Comparison of ENCODE assay signal across 8 mouse cellular contexts in the genomic region with DNA sequence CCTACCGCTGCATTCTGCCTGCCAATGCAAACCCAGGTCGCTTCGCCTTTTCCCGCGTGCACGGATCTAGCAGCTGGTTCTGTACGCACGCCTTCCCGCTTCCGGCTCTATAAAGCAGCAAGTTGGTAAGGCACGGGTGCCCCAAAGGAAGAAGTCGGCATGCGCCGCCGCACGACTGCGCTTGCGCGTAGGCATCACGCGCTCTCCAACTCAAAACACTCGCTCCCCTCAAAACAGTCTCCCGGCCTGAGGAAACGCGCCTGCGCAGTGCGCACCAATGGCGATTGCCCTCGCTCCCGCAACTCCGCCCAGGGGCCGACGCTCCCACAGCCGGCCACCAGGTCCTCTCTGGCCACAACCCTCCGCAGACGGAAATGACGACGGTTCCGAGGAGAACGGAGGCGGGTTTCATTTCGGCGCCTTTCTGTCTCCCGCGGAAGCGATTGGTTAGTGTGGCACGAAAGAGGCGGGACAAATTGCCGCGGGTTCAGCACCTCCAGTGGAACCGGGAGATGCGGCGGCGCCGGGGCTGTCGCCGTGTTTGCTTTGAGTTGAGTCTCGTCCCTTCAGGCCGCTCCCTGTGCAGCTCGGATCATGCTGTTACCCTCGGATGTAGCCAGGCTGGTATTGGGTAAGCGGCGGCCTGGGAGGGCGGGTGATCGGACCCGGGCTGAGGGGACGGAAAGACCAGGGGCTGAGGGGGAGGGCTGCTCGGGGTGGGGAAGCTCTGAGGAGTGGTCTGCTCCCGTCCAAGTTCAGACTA. TPM values are rescaled to one million over a fixed set of nuclear protein-coding genes. Genes with fewer than 3 reads are reported as not detected.
DNase-seq lines count a peak whose midpoint lies in the region; ATAC-seq and TF ChIP-seq lines count a peak whose summit lies in the region.

TSS of gene Atm (minus strand) at position 183 of the 763 bp plus-strand sequence.
TSS of gene Npat (plus strand) at position 490 of the 763 bp plus-strand sequence.

- peak within 1 kb of the TSS; percentile 95 for H3K4me3 ChIP-seq in ES-Bruce4 (ENCODE audit: low read depth, low read length)
- peak within 1 kb of the TSS; percentile 93 for H3K4me3 ChIP-seq in forebrain, embryonic 13.5 days
- peak within 1 kb of the TSS; percentile 89 for H3K4me3 ChIP-seq in liver, postnatal 0 days (ENCODE audit: low read depth, low read length)
- peak within 1 kb of the TSS; percentile 82 for H3K4me3 ChIP-seq in neural tube, embryonic 14.5 days (ENCODE audit: low read depth, low read length)

- TF ChIP-seq POLR2A in ES-Bruce4 (IDR thresholded peaks at IDR 0.05; ENCODE audit: insufficient read depth, low read length): peak; percentile 76

- DNase-seq in heart, postnatal 10 days: peak; percentile 100
- peak; percentile 99 for DNase-seq in large intestine, adult 2 months (ENCODE audit: low read depth, low spot score)
- peak; percentile 100 for DNase-seq in liver, postnatal 0 days
- DNase-seq in testis, postnatal 10 days (ENCODE audit: low spot score): peak; percentile 99

- peaks cover 3% of the 10 kb centered on the region; the same call in 1 of the 2 replicates for H3K36me3 ChIP-seq in ES-Bruce4 (ENCODE audit: control insufficient read depth, insufficient read depth, low read length, poor library complexity, severe bottlenecking)
- 0 out of 2 replicates have a peak, but pooled peaks cover 5% of the 10 kb centered on the region for H3K36me3 ChIP-seq in forebrain, embryonic 13.5 days (ENCODE audit: poor library complexity, severe bottlenecking)
- H3K36me3 ChIP-seq in liver, postnatal 0 days (replicated peaks; ENCODE audit: insufficient read depth, low read length): peaks cover 7% of the 10 kb centered on the region; the same call in 1 of the 2 replicates
- peaks cover 2% of the 10 kb centered on the region; the same call in 1 of the 2 replicates for H3K36me3 ChIP-seq in neural tube, embryonic 14.5 days (ENCODE audit: control insufficient read depth, insufficient read depth, low read length)

- no peaks in the 10 kb centered on the region for H3K27me3 ChIP-seq in ES-Bruce4 (ENCODE audit: control insufficient read depth, insufficient read depth, low read length, poor library complexity, severe bottlenecking)
- H3K27me3 ChIP-seq in forebrain, embryonic 13.5 days: no peaks in the 10 kb centered on the region
- H3K27me3 ChIP-seq in liver, postnatal 0 days (ENCODE audit: insufficient read depth, low read length): no peaks in the 10 kb centered on the region
- no peaks in the 10 kb centered on the region for H3K27me3 ChIP-seq in neural tube, embryonic 14.5 days (ENCODE audit: control insufficient read depth, insufficient read depth, low read length)

- no peaks in the 10 kb centered on the region for H3K4me1 ChIP-seq in ES-Bruce4 (ENCODE audit: control insufficient read depth, insufficient read depth, low read length)
- peaks cover 32% of the 10 kb centered on the region for H3K4me1 ChIP-seq in forebrain, embryonic 13.5 days
- H3K4me1 ChIP-seq in liver, postnatal 0 days (ENCODE audit: insufficient read depth): peaks cover 11% of the 10 kb centered on the region
- peaks cover 13% of the 10 kb centered on the region for H3K4me1 ChIP-seq in neural tube, embryonic 14.5 days (ENCODE audit: control insufficient read depth, insufficient read depth, low read length)

- H3K9me3 ChIP-seq in ES-Bruce4 (replicated peaks; ENCODE audit: control insufficient read depth, insufficient read depth, low read length, poor library complexity, severe bottlenecking): no peaks in the 10 kb centered on the region
- no peaks in the 10 kb centered on the region for H3K9me3 ChIP-seq in forebrain, embryonic 13.5 days (replicated peaks)
- H3K9me3 ChIP-seq in liver, postnatal 0 days (ENCODE audit: low read length): no peaks in the 10 kb centered on the region
- H3K9me3 ChIP-seq in neural tube, embryonic 14.5 days (ENCODE audit: control insufficient read depth, low read length): no peaks in the 10 kb centered on the region

- intact Hi-C loops in heart, postnatal 10 days (cut with DNase I): no loop called here

- ATAC-seq in cerebellum, adult (ENCODE audit: insufficient number of reproducible peaks, low FRiP score, low TSS enrichment): peak; percentile 99
- peak; percentile 99 for ATAC-seq in forebrain, embryonic 13.5 days
- peak; percentile 99 for ATAC-seq in liver, postnatal 0 days
- peak; percentile 99 for ATAC-seq in neural tube, embryonic 14.5 days (ENCODE audit: low read depth)

- WGBS in forebrain, embryonic 13.5 days: under 1% methylated on average over 69 of the region's 69 CpGs
- under 1% methylated on average over 69 of the region's 69 CpGs for WGBS in large intestine, adult 2 months
- under 1% methylated on average over 69 of the region's 69 CpGs for WGBS in liver, postnatal 0 days (ENCODE audit: insufficient replicate concordance)
- WGBS in neural tube, embryonic 14.5 days: 0% methylated on average over 69 of the region's 69 CpGs

- TF ChIP-seq EP300 in ES-Bruce4 (IDR thresholded peaks at IDR 0.05; ENCODE audit: insufficient read depth, low read depth, low read length): 0 out of 2 replicates have a peak, but pooled peaks have one; percentile 37
- TF ChIP-seq EP300 in liver, postnatal 0 days (IDR thresholded peaks at IDR 0.05; ENCODE audit: low read depth): no peak

- peak within 1 kb of the TSS; percentile 79 for H3K9ac ChIP-seq in ES-Bruce4 (ENCODE audit: low read depth, poor library complexity, severe bottlenecking)
- peak within 1 kb of the TSS; percentile 94 for H3K9ac ChIP-seq in forebrain, embryonic 13.5 days
- H3K9ac ChIP-seq in liver, postnatal 0 days (replicated peaks): peak within 1 kb of the TSS; percentile 93
- peak within 1 kb of the TSS; percentile 78 for H3K9ac ChIP-seq in neural tube, embryonic 14.5 days (replicated peaks; ENCODE audit: low read depth, low read length)

- peak within 1 kb of the TSS; percentile 95 for H3K4me2 ChIP-seq in forebrain, embryonic 13.5 days
- peak within 1 kb of the TSS; percentile 99 for H3K4me2 ChIP-seq in liver, postnatal 0 days (ENCODE audit: low read depth, low read length)
- H3K4me2 ChIP-seq in neural tube, embryonic 14.5 days (ENCODE audit: low read depth, low read length): peak within 1 kb of the TSS; percentile 93

- H3K27ac ChIP-seq in ES-Bruce4 (ENCODE audit: insufficient read depth, low read length): peak within 1 kb of the TSS; percentile 54
- H3K27ac ChIP-seq in forebrain, embryonic 13.5 days: peak within 1 kb of the TSS; percentile 92
- peak within 1 kb of the TSS; percentile 94 for H3K27ac ChIP-seq in liver, postnatal 0 days (ENCODE audit: low read depth)
- peak within 1 kb of the TSS; percentile 90 for H3K27ac ChIP-seq in neural tube, embryonic 14.5 days (ENCODE audit: low read depth, low read length)

- TF ChIP-seq CTCF in ES-Bruce4 (IDR thresholded peaks at IDR 0.05; ENCODE audit: low read depth, low read length): no peak
- TF ChIP-seq CTCF in liver, postnatal 0 days (IDR thresholded peaks at IDR 0.05; ENCODE audit: low read depth): peak; percentile 46

RNA-seq across cellular contexts. Expression of gene Atm, which starts in this region (rescaled TPM):
- polyA plus RNA-seq in ES-Bruce4 (2011; ENCODE audit: insufficient read depth, insufficient read length, low read depth, missing spikeins): 43.5 and 43.9 TPM in 2 replicates
- polyA plus RNA-seq in forebrain, embryonic 13.5 days (2015; fragmentation: Nextera tagmentation; extraction: Ambion mirVana): 16.1 and 19.5 TPM in 2 replicates
- total RNA-seq in heart, postnatal 10 days (2021): 10 to 100 TPM in 1 of 2 experiments, 1 to 10 TPM in 1; 10.0 to 13.2 TPM
- 0.84 and 1.9 TPM in 2 replicates for polyA plus RNA-seq in large intestine, adult 2 months (2012; rRNA removed)
- polyA plus RNA-seq in liver, postnatal 0 days (2015; fragmentation: Nextera tagmentation; extraction: Ambion mirVana): 1.3 and 2.4 TPM in 2 replicates
- polyA plus RNA-seq in neural tube, embryonic 14.5 days (2014; fragmentation: Nextera tagmentation; extraction: Ambion mirVana): 11.9 and 14.1 TPM in 2 replicates

RNA-seq across cellular contexts. Expression of gene Npat, which starts in this region (rescaled TPM):
- 41.5 and 44.5 TPM in 2 replicates for polyA plus RNA-seq in ES-Bruce4 (2011; ENCODE audit: insufficient read depth, insufficient read length, low read depth, missing spikeins)
- polyA plus RNA-seq in forebrain, embryonic 13.5 days (2015; fragmentation: Nextera tagmentation; extraction: Ambion mirVana): 13.6 and 16.7 TPM in 2 replicates
- total RNA-seq in heart, postnatal 10 days (2021): 10 to 100 TPM; 11.1 to 12.0 TPM
- polyA plus RNA-seq in large intestine, adult 2 months (2012; rRNA removed): 1.1 and 2.6 TPM in 2 replicates
- polyA plus RNA-seq in liver, postnatal 0 days (2015; fragmentation: Nextera tagmentation; extraction: Ambion mirVana): 3.3 and 3.9 TPM in 2 replicates
- polyA plus RNA-seq in neural tube, embryonic 14.5 days (2014; fragmentation: Nextera tagmentation; extraction: Ambion mirVana): 13.7 and 14.5 TPM in 2 replicates

Comparison
In these comparisons a context has a peak if more than half of its experiments do, and no peak if none do; other contexts are left out.
1. Peak in every context shown above with its lines: DNase-seq, ATAC-seq, H3K4me3 ChIP-seq and H3K27ac ChIP-seq.